Mouse (Mus musculus) embryonic facial prominence, embryonic 10.5 days (tissue): Measurements from ENCODE around the gene Hinfp. TPM values are rescaled to one million over a fixed set of nuclear protein-coding genes. Genes with fewer than 3 reads are reported as not detected.

Experiments used
- DNase-seq: peaks from one replicate; pipeline ENCODE4 v3.0.0-alpha.2; 2017; ENCODE audit warnings: low spot score
- H3K27ac ChIP-seq: fragments of 300-500 bp; sonication (generic); replicated peaks from 2 replicates; pipeline ENCODE4 v1.5.1; 2016; ENCODE audit warnings: mild to moderate bottlenecking
- H3K27me3 ChIP-seq: fragments of 300-500 bp; sonication (generic); replicated peaks from 2 replicates; pipeline ENCODE4 v1.6.1; 2016; ENCODE audit warnings: low read depth, mild to moderate bottlenecking; ENCODE audit not compliant: poor library complexity, severe bottlenecking
- H3K36me3 ChIP-seq: fragments of 300-500 bp; sonication (generic); replicated peaks from 2 replicates; pipeline ENCODE4 v1.6.1; 2016; ENCODE audit warnings: mild to moderate bottlenecking, moderate library complexity
- H3K4me1 ChIP-seq: fragments of 300-500 bp; sonication (generic); 2 replicates; pipeline ENCODE4 v1.6.1; 2016
- H3K4me3 ChIP-seq: fragments of 300-500 bp; sonication (generic); 2 replicates; pipeline ENCODE4 v1.5.1; 2016; ENCODE audit warnings: mild to moderate bottlenecking, moderate library complexity
- H3K9me3 ChIP-seq: fragments of 300-500 bp; sonication (generic); 2 replicates; pipeline ENCODE4 v1.6.1; 2016; ENCODE audit warnings: mild to moderate bottlenecking
- WGBS: fragments of 180-500 bp; shearing (Covaris S2); methylation state at CpG from one replicate; pipeline ENCODE4 v1.1.7; 2016; 5-methylcytosine and 5-hydroxymethylcytosine counted together
- polyA plus RNA-seq: library from polyadenylated mRNA; unstranded; fragments of >200 nt; fragmentation: Nextera tagmentation; extraction: Ambion mirVana; gene quantifications from 2 replicates; pipeline ENCODE4 v1.2.1, GENCODE M21; 2016

Hinfp gene
- 29.6 and 31.4 TPM in 2 replicates for polyA plus RNA-seq

- Histone ChIP-seq H3K4me3 (peak within 1 kb of the TSS; percentile 96), H3K27me3 (peaks cover 4% of the 10 kb centered on the region), H3K27ac (peak within 1 kb of the TSS; percentile 91), H3K4me1 (peaks cover 17% of the 10 kb centered on the region), H3K36me3 (peaks cover 24% of the 10 kb centered on the region), H3K9me3 (no peaks in the 10 kb centered on the region)
- under 1% methylated on average over 54 of the region's 54 CpGs for WGBS
- DNase-seq = peak; percentile 99
Measured at GRCm38 (mm10) chr9:44305466-44306079, at the start of gene Hinfp. Gene Hinfp, minus strand, starts transcription at chr9:44305671.

GRCm38 (mm10) chr9:44353142-44353541 lies 47.7 kb upstream of the Hinfp start:
- Histone ChIP-seq H3K27ac (no peak overlapping the region), H3K36me3 (peaks cover 100% of the 10 kb centered on the region), H3K27me3 (no peaks in the 10 kb centered on the region), H3K4me3 (no peak overlapping the region), H3K9me3 (no peaks in the 10 kb centered on the region), H3K4me1 (no peaks in the 10 kb centered on the region)
- DNase-seq = no peak
- WGBS = 96% methylated on average over 6 of the region's 6 CpGs

GRCm38 (mm10) chr9:44352337-44352736 lies 46.9 kb upstream of the Hinfp start:
- no peak overlapping the region for H3K27ac ChIP-seq
- H3K9me3 ChIP-seq = no peaks in the 10 kb centered on the region
- H3K4me1 ChIP-seq = no peaks in the 10 kb centered on the region
- no peak overlapping the region for H3K4me3 ChIP-seq
- 93% methylated on average over 10 of the region's 10 CpGs for WGBS
- no peak for DNase-seq
- peaks cover 100% of the 10 kb centered on the region for H3K36me3 ChIP-seq
- no peaks in the 10 kb centered on the region for H3K27me3 ChIP-seq

- Histone ChIP-seq H3K4me3 (no peak overlapping the region), H3K4me1 (no peaks in the 10 kb centered on the region), H3K36me3 (peaks cover 100% of the 10 kb centered on the region), H3K27me3 (no peaks in the 10 kb centered on the region), H3K27ac (no peak overlapping the region), H3K9me3 (no peaks in the 10 kb centered on the region)
- DNase-seq = no peak
- 96% methylated on average over 4 of the region's 4 CpGs for WGBS
Measured at GRCm38 (mm10) chr9:44351396-44351795, 45.9 kb upstream of the Hinfp start.

- Histone ChIP-seq H3K27ac (no peak overlapping the region), H3K9me3 (no peaks in the 10 kb centered on the region), H3K4me1 (peaks cover 6% of the 10 kb centered on the region; the same call in 1 of the 2 replicates), H3K36me3 (peaks cover 82% of the 10 kb centered on the region), H3K4me3 (no peak overlapping the region), H3K27me3 (no peaks in the 10 kb centered on the region)
- 96% methylated on average over 4 of the region's 4 CpGs for WGBS
- DNase-seq = no peak
Measured at GRCm38 (mm10) chr9:44348546-44348945, 43.1 kb upstream of the Hinfp start.

GRCm38 (mm10) chr9:44347621-44348020 lies 42.1 kb upstream of the Hinfp start:
- no peak for DNase-seq
- H3K4me3 ChIP-seq = no peak overlapping the region
- no peaks in the 10 kb centered on the region for H3K27me3 ChIP-seq
- peaks cover 15% of the 10 kb centered on the region for H3K4me1 ChIP-seq
- H3K9me3 ChIP-seq = no peaks in the 10 kb centered on the region
- peaks cover 73% of the 10 kb centered on the region for H3K36me3 ChIP-seq
- WGBS = 91% methylated on average over 4 of the region's 4 CpGs
- no peak overlapping the region for H3K27ac ChIP-seq

- no peak overlapping the region for H3K4me3 ChIP-seq
- H3K36me3 ChIP-seq = peaks cover 69% of the 10 kb centered on the region
- 90% methylated on average over 9 of the region's 9 CpGs for WGBS
- H3K4me1 ChIP-seq = peaks cover 20% of the 10 kb centered on the region
- H3K27me3 ChIP-seq = no peaks in the 10 kb centered on the region
- H3K9me3 ChIP-seq = no peaks in the 10 kb centered on the region
- no peak overlapping the region for H3K27ac ChIP-seq
- no peak for DNase-seq
Measured at GRCm38 (mm10) chr9:44347166-44347565, 41.7 kb upstream of the Hinfp start.

- peaks cover 69% of the 10 kb centered on the region for H3K36me3 ChIP-seq
Measured at GRCm38 (mm10) chr9:44345570-44346433, 40.3 kb upstream of the Hinfp start.

GRCm38 (mm10) chr9:44343781-44344421 lies 38.4 kb upstream of the Hinfp start, which contains the start of gene Hmbs:
Gene Hmbs, minus strand, starts transcription at chr9:44344228.
- WGBS = under 1% methylated on average over 39 of the region's 39 CpGs
- Histone ChIP-seq H3K4me3 (peak within 1 kb of the TSS; percentile 91), H3K4me1 (peaks cover 23% of the 10 kb centered on the region), H3K27ac (peak within 1 kb of the TSS; percentile 99), H3K9me3 (no peaks in the 10 kb centered on the region), H3K36me3 (peaks cover 67% of the 10 kb centered on the region), H3K27me3 (no peaks in the 10 kb centered on the region)
- DNase-seq = peak; percentile 94

More at GRCm38 (mm10) chr9:44345570-44346433, 40.3 kb upstream of the Hinfp start:
- no peak overlapping the region for H3K4me3 ChIP-seq
- 87% methylated on average over 6 of the region's 6 CpGs for WGBS
- H3K4me1 ChIP-seq = peaks cover 23% of the 10 kb centered on the region
- no peak for DNase-seq
- H3K9me3 ChIP-seq = no peaks in the 10 kb centered on the region
- H3K27me3 ChIP-seq = no peaks in the 10 kb centered on the region
- no peak overlapping the region for H3K27ac ChIP-seq

GRCm38 (mm10) chr9:44343290-44343689 lies 37.8 kb upstream of the Hinfp start:
- Histone ChIP-seq H3K27me3 (no peaks in the 10 kb centered on the region), H3K4me3 (peak overlapping the region; percentile 91), H3K36me3 (peaks cover 67% of the 10 kb centered on the region), H3K9me3 (no peaks in the 10 kb centered on the region), H3K4me1 (peaks cover 23% of the 10 kb centered on the region), H3K27ac (peak overlapping the region; percentile 99)
- WGBS = 11% methylated on average over 6 of the region's 6 CpGs
- no peak for DNase-seq

- Histone ChIP-seq H3K9me3 (no peaks in the 10 kb centered on the region), H3K4me1 (peaks cover 27% of the 10 kb centered on the region), H3K27me3 (no peaks in the 10 kb centered on the region), H3K4me3 (peak overlapping the region; percentile 91), H3K36me3 (peaks cover 67% of the 10 kb centered on the region), H3K27ac (peak overlapping the region; percentile 99)
- DNase-seq = no peak
- 89% methylated on average over 1 of the region's 1 CpGs for WGBS
Measured at GRCm38 (mm10) chr9:44342605-44343004, 37.1 kb upstream of the Hinfp start.

- H3K27me3 ChIP-seq = no peaks in the 10 kb centered on the region
Measured at GRCm38 (mm10) chr9:44342173-44342572, 36.7 kb upstream of the Hinfp start.

More at GRCm38 (mm10) chr9:44342173-44342572, 36.7 kb upstream of the Hinfp start:
- Histone ChIP-seq H3K4me1 (peaks cover 31% of the 10 kb centered on the region), H3K27ac (peak overlapping the region; percentile 48; the same call in 1 of the 2 replicates), H3K4me3 (peak overlapping the region; percentile 91), H3K9me3 (no peaks in the 10 kb centered on the region), H3K36me3 (peaks cover 67% of the 10 kb centered on the region)
- WGBS = 85% methylated on average over 3 of the region's 3 CpGs
- DNase-seq = no peak
